Mouse (Mus musculus) adrenal gland, postnatal 4 days (tissue): ENCODE measurements around the gene Fitm2. TPM values are rescaled to one million over a fixed set of nuclear protein-coding genes. Genes with fewer than 3 reads are reported as not detected.
A peak's percentile ranks its signal among the peaks of the same experiment; 100 is the strongest.

Experiments used
- DNase-seq, 2 experiments: peaks; one replicate each; pipeline ENCODE4 v3.0.0; 2021 to 2022; ENCODE audit warnings: low spot score in 2 of 2, mixed read lengths in 2 of 2
- long read RNA-seq, 2 experiments: library from polyadenylated mRNA; stranded (forward); transcript quantifications; one replicate each; pipeline ENCODE4 v2.0.0; 2021
- total RNA-seq, 2 experiments: library from RNA; stranded (reverse); gene quantifications; 2 replicates each; pipeline ENCODE4 v1.2.3; 2021

Gene Fitm2
- total RNA-seq: 10 to 100 TPM; 41.4 to 46.4 TPM
- long read RNA-seq, experiment 1, transcript Fitm2-201 (2 exons, 3,967 nt): major isoform, 23 of 39 reads
- long read RNA-seq, experiment 1, partial matches to known transcripts: 0 of 39 reads
- long read RNA-seq, experiment 1, other reads (novel, unspliced or antisense): 16 of 39 reads
- long read RNA-seq, experiment 2, transcript Fitm2-201 (2 exons, 3,967 nt): major isoform, 51 of 73 reads
- long read RNA-seq, experiment 2, partial matches to known transcripts: 17 of 73 reads
- long read RNA-seq, experiment 2, other reads (novel, unspliced or antisense): 5 of 73 reads

- peak; percentile 91 to 97 for DNase-seq
These were observed at the start of gene Fitm2 for GRCm38 (mm10) chr2:163472466-163472851. Gene Fitm2, minus strand, starts transcription at chr2:163472629.

- DNase-seq: no peak
These were observed 34.0 kb upstream of the Fitm2 start, which contains the start of gene Hnf4a for GRCm38 (mm10) chr2:163506300-163507004. Gene Hnf4a, plus strand, starts transcription at chr2:163506808.

- no peak for DNase-seq
These were observed 30.8 kb upstream of the Fitm2 start for GRCm38 (mm10) chr2:163503191-163503590.

GRCm38 (mm10) chr2:163502219-163502618, 29.8 kb upstream of the Fitm2 start:
- no peak for DNase-seq

GRCm38 (mm10) chr2:163494456-163494855, 22.0 kb upstream of the Fitm2 start:
- DNase-seq: no peak

- no peak for DNase-seq
These were observed 21.5 kb upstream of the Fitm2 start for GRCm38 (mm10) chr2:163493976-163494375.

GRCm38 (mm10) chr2:163493031-163493430, 20.6 kb upstream of the Fitm2 start:
- no peak for DNase-seq

- DNase-seq: no peak
These were observed 19.6 kb upstream of the Fitm2 start, which contains the start of gene R3hdml for GRCm38 (mm10) chr2:163492018-163492417. Gene R3hdml, plus strand, starts transcription at chr2:163492318.

GRCm38 (mm10) chr2:163491351-163491750, 18.9 kb upstream of the Fitm2 start:
- DNase-seq: no peak

GRCm38 (mm10) chr2:163490656-163491055, 18.2 kb upstream of the Fitm2 start:
- DNase-seq: no peak

GRCm38 (mm10) chr2:163489725-163490291, 17.4 kb upstream of the Fitm2 start:
- no peak for DNase-seq

- no peak for DNase-seq
These were observed 14.9 kb upstream of the Fitm2 start for GRCm38 (mm10) chr2:163487360-163487759.

- DNase-seq: no peak
These were observed 9.2 kb upstream of the Fitm2 start for GRCm38 (mm10) chr2:163481539-163482029.

GRCm38 (mm10) chr2:163480191-163480825, 7.9 kb upstream of the Fitm2 start:
- DNase-seq: no peak

- no peak for DNase-seq
These were observed 541 bp downstream of the Fitm2 start for GRCm38 (mm10) chr2:163471710-163472465.

- no peak for DNase-seq
These were observed 1.3 kb downstream of the Fitm2 start for GRCm38 (mm10) chr2:163471136-163471535.

GRCm38 (mm10) chr2:163469711-163470110, 2.7 kb downstream of the Fitm2 start:
- no peak for DNase-seq

- DNase-seq: no peak
These were observed 3.6 kb downstream of the Fitm2 start for GRCm38 (mm10) chr2:163468866-163469265.

GRCm38 (mm10) chr2:163467585-163467984, 4.8 kb downstream of the Fitm2 start:
- no peak for DNase-seq

GRCm38 (mm10) chr2:163466771-163467170, 5.7 kb downstream of the Fitm2 start:
- no peak for DNase-seq

- DNase-seq: no peak
These were observed 7.9 kb downstream of the Fitm2 start for GRCm38 (mm10) chr2:163464562-163464961.
